Comparison of ENCODE assay signal across 18 mouse cellular contexts in genomic region chr15:31964911-31965310, GRCm38 (mm10).
"Had no signal": no experiment of that assay in that cellular context is flagged by ENCODE, and none has a peak within 500 bp of the region (broad histone marks: within the 10 kb centered on the region; RNA-seq: fewer than 3 reads in every experiment).

No protein-coding gene starts in this region.

- H3K27ac ChIP-seq: liver, embryonic 15.5 days; lung, embryonic 15.5 days; macrophage; midbrain, embryonic 13.5 days; neural tube, embryonic 12.5 days; stomach, embryonic 15.5 days; stomach, postnatal 0 days had no signal

- H3K4me2 ChIP-seq: liver, embryonic 15.5 days; lung, embryonic 15.5 days; midbrain, embryonic 11.5 days; midbrain, embryonic 13.5 days; neural tube, embryonic 12.5 days; stomach, embryonic 15.5 days had no signal

- H3K9ac ChIP-seq: liver, embryonic 15.5 days; liver, postnatal 0 days; lung, embryonic 15.5 days; midbrain, embryonic 13.5 days; neural tube, embryonic 12.5 days; stomach, embryonic 15.5 days had no signal

- DNase-seq: liver, postnatal 0 days; lung, adult 2 months; lung, postnatal 14 days; lung, postnatal 36 days; right cerebral cortex, postnatal 14 days; thymus, adult 2 months; thymus, postnatal 25 days; thymus, postnatal 4 days had no signal

- H3K36me3 ChIP-seq: liver, embryonic 15.5 days; lung, embryonic 15.5 days; midbrain, embryonic 13.5 days; neural tube, embryonic 12.5 days; stomach, embryonic 15.5 days had no signal

- H3K4me1 ChIP-seq: liver, embryonic 15.5 days; lung, embryonic 15.5 days; megakaryocyte, embryonic 14.5 days; midbrain, embryonic 13.5 days; neural tube, embryonic 12.5 days; stomach, embryonic 15.5 days had no signal

- ATAC-seq: liver, postnatal 0 days; lung, postnatal 0 days; midbrain, embryonic 13.5 days had no signal

- H3K27me3 ChIP-seq: liver, embryonic 15.5 days; lung, embryonic 15.5 days; megakaryocyte, embryonic 14.5 days; midbrain, embryonic 13.5 days; neural tube, embryonic 12.5 days; stomach, embryonic 15.5 days had no signal

- H3K9me3 ChIP-seq: liver, embryonic 15.5 days; lung, embryonic 15.5 days; megakaryocyte, embryonic 14.5 days; midbrain, embryonic 13.5 days; neural tube, embryonic 12.5 days; stomach, embryonic 15.5 days had no signal

- H3K4me3 ChIP-seq: liver, embryonic 15.5 days; lung, embryonic 15.5 days; megakaryocyte, embryonic 14.5 days; midbrain, embryonic 13.5 days; neural tube, embryonic 12.5 days; stomach, embryonic 15.5 days had no signal
